ENCODE assay signal across 22 mouse cellular contexts in genomic region chr8:117055097-117055496, GRCm38 (mm10). TPM values are rescaled to one million over a fixed set of nuclear protein-coding genes. Genes with fewer than 3 reads are reported as not detected.
DNase-seq lines count a peak whose midpoint lies in the region; ATAC-seq and TF ChIP-seq lines count a peak whose summit lies in the region.
"Had no signal": no experiment of that assay in that cellular context is flagged by ENCODE, and none has a peak within 500 bp of the region (broad histone marks: within the 10 kb centered on the region; RNA-seq: fewer than 3 reads in every experiment).

No protein-coding gene starts in this region.

- H3K27ac ChIP-seq in intestine, embryonic 15.5 days: no peak overlapping the region
- no peak overlapping the region for H3K27ac ChIP-seq in intestine, embryonic 16.5 days (ENCODE audit: low read length)
- H3K27ac ChIP-seq in bone marrow, adult 2 months (ENCODE audit: control insufficient read depth, insufficient read depth, low read depth, low read length, poor library complexity): peak overlapping the region; percentile 11; the same call in 1 of the 2 replicates
- H3K27ac ChIP-seq in forebrain, embryonic 13.5 days: no peak overlapping the region
- no peak overlapping the region for H3K27ac ChIP-seq in kidney, embryonic 16.5 days (ENCODE audit: low read length)
- H3K27ac ChIP-seq: hindbrain, embryonic 13.5 days; limb, embryonic 15.5 days had no signal

- H3K9me3 ChIP-seq in intestine, embryonic 15.5 days: no peaks in the 10 kb centered on the region
- no peaks in the 10 kb centered on the region for H3K9me3 ChIP-seq in intestine, embryonic 16.5 days (ENCODE audit: control insufficient read depth, low read length)
- H3K9me3 ChIP-seq in forebrain, embryonic 13.5 days (replicated peaks): no peaks in the 10 kb centered on the region
- H3K9me3 ChIP-seq in kidney, embryonic 16.5 days (ENCODE audit: low read length): no peaks in the 10 kb centered on the region
- H3K9me3 ChIP-seq: hindbrain, embryonic 13.5 days; limb, embryonic 15.5 days had no signal

- no peaks in the 10 kb centered on the region for H3K27me3 ChIP-seq in intestine, embryonic 15.5 days (replicated peaks)
- H3K27me3 ChIP-seq in intestine, embryonic 16.5 days (replicated peaks; ENCODE audit: control insufficient read depth, insufficient read depth, low read length): no peaks in the 10 kb centered on the region
- no peaks in the 10 kb centered on the region for H3K27me3 ChIP-seq in forebrain, embryonic 13.5 days
- H3K27me3 ChIP-seq in kidney, embryonic 16.5 days (ENCODE audit: insufficient read depth, low read length): no peaks in the 10 kb centered on the region
- H3K27me3 ChIP-seq: limb, embryonic 15.5 days had no signal

- H3K4me2 ChIP-seq in intestine, embryonic 15.5 days (replicated peaks): no peak overlapping the region
- H3K4me2 ChIP-seq in intestine, embryonic 16.5 days (ENCODE audit: low read depth, low read length): no peak overlapping the region
- H3K4me2 ChIP-seq in forebrain, embryonic 13.5 days: no peak overlapping the region
- H3K4me2 ChIP-seq in kidney, embryonic 16.5 days (replicated peaks; ENCODE audit: low read depth, low read length): no peak overlapping the region
- H3K4me2 ChIP-seq: hindbrain, embryonic 13.5 days; limb, embryonic 15.5 days had no signal

- peak; percentile 40; the same call in 1 of the 2 replicates for ATAC-seq in intestine, embryonic 15.5 days
- ATAC-seq in intestine, embryonic 16.5 days: no peak; the same call in 1 of the 2 replicates
- peak; percentile 88 for ATAC-seq in megakaryocyte progenitor cell, adult 5-6 weeks (replicated peaks; ENCODE audit: poor library complexity)
- ATAC-seq in forebrain, embryonic 13.5 days: no peak
- no peak for ATAC-seq in kidney, embryonic 16.5 days (ENCODE audit: low FRiP score, low TSS enrichment)

- 58% methylated on average over 6 of the region's 6 CpGs for WGBS in intestine, embryonic 15.5 days
- WGBS in intestine, embryonic 16.5 days: 56% methylated on average over 6 of the region's 6 CpGs
- WGBS in bone marrow, adult 2 months: 25% methylated on average over 6 of the region's 6 CpGs
- 90% methylated on average over 6 of the region's 6 CpGs for whole genome bisulfite sequencing in forebrain, embryonic 13.5 days
- WGBS in kidney, embryonic 16.5 days: 72% methylated on average over 6 of the region's 6 CpGs

- peak; percentile 67 for DNase-seq in 416B (ENCODE audit: low read depth)
- DNase-seq in c-Kit-positive CD71-positive TER-119-positive erythroid progenitor cells, embryonic 14.5 days (ENCODE audit: low spot score): no peak
- DNase-seq: cerebellum, adult 9-10 months; gastrocnemius, postnatal 14 days; kidney, adult 18-20 months; kidney, postnatal 4 days; right cerebral cortex, postnatal 14 days; thymus, postnatal 14 days had no signal

- no peaks in the 10 kb centered on the region for H3K36me3 ChIP-seq in intestine, embryonic 15.5 days
- no peaks in the 10 kb centered on the region for H3K36me3 ChIP-seq in intestine, embryonic 16.5 days (ENCODE audit: control insufficient read depth, insufficient read depth, low read length)
- no peaks in the 10 kb centered on the region for H3K36me3 ChIP-seq in forebrain, embryonic 13.5 days (ENCODE audit: poor library complexity, severe bottlenecking)
- H3K36me3 ChIP-seq in kidney, embryonic 16.5 days (ENCODE audit: insufficient read depth, low read length): no peaks in the 10 kb centered on the region
- H3K36me3 ChIP-seq: hindbrain, embryonic 13.5 days; limb, embryonic 15.5 days had no signal

- H3K4me3 ChIP-seq in intestine, embryonic 15.5 days (replicated peaks): no peak overlapping the region
- H3K4me3 ChIP-seq in intestine, embryonic 16.5 days (ENCODE audit: low read length): no peak overlapping the region
- H3K4me3 ChIP-seq in bone marrow, adult 2 months (replicated peaks; ENCODE audit: control insufficient read depth, low read depth, low read length): no peak overlapping the region
- H3K4me3 ChIP-seq in forebrain, embryonic 13.5 days: no peak overlapping the region
- no peak overlapping the region for H3K4me3 ChIP-seq in kidney, embryonic 16.5 days (ENCODE audit: low read length)
- H3K4me3 ChIP-seq: erythroblast, embryonic 14.5 days; hindbrain, embryonic 13.5 days; limb, embryonic 15.5 days; myocyte had no signal

- H3K9ac ChIP-seq in intestine, embryonic 15.5 days: no peak overlapping the region
- no peak overlapping the region for H3K9ac ChIP-seq in intestine, embryonic 16.5 days (ENCODE audit: low read depth, low read length)
- H3K9ac ChIP-seq in forebrain, embryonic 13.5 days: no peak overlapping the region
- no peak overlapping the region for H3K9ac ChIP-seq in kidney, embryonic 16.5 days (replicated peaks; ENCODE audit: low read length)
- H3K9ac ChIP-seq: hindbrain, embryonic 13.5 days; limb, embryonic 15.5 days had no signal

- TF ChIP-seq POLR2A in bone marrow, adult 2 months (IDR thresholded peaks at IDR 0.05; ENCODE audit: borderline replicate concordance, control insufficient read depth, low read depth, low read length): no peak

- H3K4me1 ChIP-seq in intestine, embryonic 15.5 days (replicated peaks): no peaks in the 10 kb centered on the region
- no peaks in the 10 kb centered on the region for H3K4me1 ChIP-seq in intestine, embryonic 16.5 days (ENCODE audit: control insufficient read depth, insufficient read depth, low read length)
- peaks cover 10% of the 10 kb centered on the region for H3K4me1 ChIP-seq in bone marrow, adult 2 months (ENCODE audit: control insufficient read depth, insufficient read depth, low read length)
- H3K4me1 ChIP-seq in forebrain, embryonic 13.5 days: no peaks in the 10 kb centered on the region
- 0 out of 2 replicates have a peak, but pooled peaks cover 8% of the 10 kb centered on the region for H3K4me1 ChIP-seq in kidney, embryonic 16.5 days (ENCODE audit: insufficient read depth, low read length)
- H3K4me1 ChIP-seq: hindbrain, embryonic 13.5 days; limb, embryonic 15.5 days had no signal

- TF ChIP-seq CTCF in bone marrow, adult 2 months (IDR thresholded peaks at IDR 0.05; ENCODE audit: control insufficient read depth, insufficient read depth, low read length): no peak

RNA-seq across cellular contexts. Expression of gene Pkd1l2, which starts 27.2 kb away (rescaled TPM):
- polyA plus RNA-seq in intestine, embryonic 15.5 days (2015; fragmentation: Nextera tagmentation; extraction: Ambion mirVana): 0.21 TPM in 1 of 2 replicates, not detected in the other
- polyA plus RNA-seq in intestine, embryonic 16.5 days (2015; fragmentation: Nextera tagmentation; extraction: Ambion mirVana): 0.18 and 0.28 TPM in 2 replicates
- polyA plus RNA-seq in bone marrow, adult 2 months (2011; ENCODE audit: insufficient read depth, insufficient read length, low replicate concordance, missing spikeins): not detected in 2 replicates
- total RNA-seq in megakaryocyte progenitor cell, adult 5-6 weeks (2015): 0.07 and 0.39 TPM in 2 replicates
- total RNA-seq in megakaryocyte progenitor cell, adult 5-6 weeks (2017): 0.17 TPM in 2 replicates
- polyA plus RNA-seq in forebrain, embryonic 13.5 days (2015; fragmentation: Nextera tagmentation; extraction: Ambion mirVana): 0.04 TPM in 1 of 2 replicates, not detected in the other
- polyA plus RNA-seq in kidney, embryonic 16.5 days (2015; fragmentation: Nextera tagmentation; extraction: Ambion mirVana): 0.04 and 0.14 TPM in 2 replicates
- total RNA-seq: megakaryocyte-erythroid progenitor cell, adult 5-6 weeks had no signal
- polyA plus RNA-seq: erythroblast, embryonic 14.5 days; stomach, embryonic 14.5 days had no signal

RNA-seq across cellular contexts. Expression of gene Bco1, which starts 40.6 kb away (rescaled TPM):
- polyA plus RNA-seq in intestine, embryonic 15.5 days (2015; fragmentation: Nextera tagmentation; extraction: Ambion mirVana): 1.2 and 1.4 TPM in 2 replicates
- 1.2 TPM in 2 replicates for polyA plus RNA-seq in intestine, embryonic 16.5 days (2015; fragmentation: Nextera tagmentation; extraction: Ambion mirVana)
- polyA plus RNA-seq in bone marrow, adult 2 months (2011; ENCODE audit: insufficient read depth, insufficient read length, low replicate concordance, missing spikeins): not detected in 2 replicates
- total RNA-seq in megakaryocyte progenitor cell, adult 5-6 weeks (2015): 0.61 and 0.62 TPM in 2 replicates
- 0.54 and 0.95 TPM in 2 replicates for total RNA-seq in megakaryocyte progenitor cell, adult 5-6 weeks (2017)
- not detected in 2 replicates for polyA plus RNA-seq in forebrain, embryonic 13.5 days (2015; fragmentation: Nextera tagmentation; extraction: Ambion mirVana)
- 0.45 and 0.62 TPM in 2 replicates for polyA plus RNA-seq in kidney, embryonic 16.5 days (2015; fragmentation: Nextera tagmentation; extraction: Ambion mirVana)
- total RNA-seq: left cerebral cortex, adult 8-10 months had no signal
- polyA plus RNA-seq: erythroblast, embryonic 14.5 days; heart, embryonic 14.5 days had no signal

Comparison
In these comparisons a context has a peak if more than half of its experiments do, and no peak if none do; other contexts are left out.
1. ATAC-seq: peak in intestine, embryonic 15.5 days (single experiment) and megakaryocyte progenitor cell, adult 5-6 weeks (single experiment); none in intestine, embryonic 16.5 days (single experiment), forebrain, embryonic 13.5 days (single experiment) and kidney, embryonic 16.5 days (single experiment).